Mouse (Mus musculus) ZHBTc4 (cell line): ENCODE data around the gene Olfr1361.

Experiments used
- DNase-seq: peaks from one replicate; pipeline ENCODE4 v3.0.0-alpha.2; 2011; ENCODE audit warnings: low read depth, low spot score

Gene Olfr1361

DNA sequence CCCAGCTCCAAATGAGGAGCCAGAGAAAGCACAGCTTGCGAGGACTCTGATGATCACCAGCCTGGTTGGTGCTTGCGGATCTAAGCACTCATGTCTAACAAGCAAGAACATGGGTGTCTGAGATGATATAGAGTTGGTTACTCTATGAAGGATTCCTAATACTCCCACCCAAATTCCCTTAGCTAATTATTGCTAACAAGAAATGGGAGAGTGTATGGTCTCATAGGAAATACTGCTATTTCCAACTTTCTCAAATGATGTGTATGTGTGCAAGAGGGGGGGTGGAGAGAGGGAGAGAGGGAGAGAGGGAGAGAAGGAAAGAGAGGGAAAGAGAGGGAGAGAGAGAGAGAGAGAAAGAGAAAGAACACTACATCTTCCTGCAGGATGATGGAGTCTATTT lies at the start of gene Olfr1361:
TSS of gene Olfr1361 (minus strand) at position 101 of the 400 bp plus-strand sequence.
- DNase-seq: no peak

DNA sequence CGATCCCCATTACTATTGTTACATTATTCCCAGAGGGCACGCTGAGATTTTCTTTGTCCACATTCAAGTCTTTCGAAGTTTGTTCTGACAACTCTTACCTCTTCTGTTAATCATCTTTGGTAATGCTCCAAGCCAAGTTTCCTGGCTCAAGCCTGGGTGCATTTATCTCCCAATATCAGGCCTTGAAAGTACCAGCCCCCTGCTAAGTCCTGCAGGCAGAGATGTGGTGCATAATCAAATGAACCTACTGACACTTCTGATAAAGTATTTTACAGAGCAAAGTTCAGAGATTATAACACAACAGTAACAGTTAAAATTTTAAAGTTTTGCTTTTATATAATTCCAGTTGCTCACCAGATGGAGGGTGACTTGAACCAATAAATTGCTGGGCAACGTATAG lies 48.5 kb upstream of the Olfr1361 start:
- DNase-seq: no peak

DNA sequence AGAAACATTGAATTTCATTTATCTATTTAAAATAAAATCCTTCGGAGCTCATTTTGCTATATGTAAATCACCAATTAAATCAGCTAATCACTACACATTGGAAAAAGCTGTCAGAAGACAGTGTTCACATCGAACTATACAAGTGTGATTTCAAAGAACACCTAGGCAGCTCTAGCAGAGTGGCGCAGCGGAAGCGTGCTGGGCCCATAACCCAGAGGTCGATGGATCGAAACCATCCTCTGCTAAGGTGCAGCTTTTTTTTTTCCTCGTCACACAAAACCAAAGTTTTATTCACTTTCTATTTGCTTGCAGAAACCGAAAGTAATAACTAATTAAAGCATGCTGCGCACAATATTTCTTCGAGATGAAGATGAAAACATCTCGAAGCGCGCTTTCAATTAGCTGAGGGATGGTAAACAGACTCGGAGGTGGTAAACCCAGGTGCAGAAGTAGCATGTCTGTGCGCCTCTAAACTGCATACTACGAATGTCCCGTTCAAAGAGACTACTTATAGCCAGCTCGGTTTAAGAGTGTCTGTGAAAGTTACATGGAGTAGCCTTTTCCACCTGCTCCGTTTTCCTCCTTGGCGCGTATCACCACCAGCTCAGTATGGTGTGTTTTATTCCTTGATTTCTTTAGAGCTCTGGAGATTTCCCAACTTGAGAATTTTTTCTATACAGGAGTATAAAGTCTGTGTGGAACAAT lies 47.8 kb upstream of the Olfr1361 start:
- DNase-seq: peak; percentile 74

DNA sequence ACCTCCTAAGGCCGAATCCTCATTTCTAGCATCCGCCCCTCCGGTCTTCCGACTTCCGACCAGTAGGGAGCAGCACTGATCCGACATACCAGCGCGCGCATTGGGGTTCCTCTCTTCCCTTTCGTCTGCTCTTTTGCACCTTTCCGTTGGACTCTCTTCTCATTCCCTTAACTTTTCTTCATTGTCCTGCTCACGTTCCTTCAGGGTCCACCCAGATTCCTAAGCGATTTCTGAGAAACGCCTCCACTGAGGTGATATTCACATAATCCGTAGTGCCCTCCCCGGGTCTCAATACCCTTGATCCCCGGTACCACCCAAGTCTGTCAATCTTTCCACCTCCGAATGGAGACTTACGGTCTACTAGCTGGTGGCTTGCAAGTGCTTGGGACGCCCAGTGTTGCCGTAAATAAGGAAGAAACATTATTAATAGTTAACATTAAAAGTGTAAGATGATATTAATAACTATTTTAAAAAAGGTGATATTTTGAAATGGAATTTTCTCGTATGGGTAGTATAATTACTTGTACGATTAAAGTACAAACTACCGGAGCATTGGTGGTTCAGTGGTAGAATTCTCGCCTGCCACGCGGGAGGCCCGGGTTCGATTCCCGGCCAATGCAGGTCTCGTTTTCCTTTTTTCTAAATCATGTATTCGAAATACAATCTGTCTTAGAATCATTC lies 47.0 kb upstream of the Olfr1361 start:
- peak; percentile 91 for DNase-seq

DNA sequence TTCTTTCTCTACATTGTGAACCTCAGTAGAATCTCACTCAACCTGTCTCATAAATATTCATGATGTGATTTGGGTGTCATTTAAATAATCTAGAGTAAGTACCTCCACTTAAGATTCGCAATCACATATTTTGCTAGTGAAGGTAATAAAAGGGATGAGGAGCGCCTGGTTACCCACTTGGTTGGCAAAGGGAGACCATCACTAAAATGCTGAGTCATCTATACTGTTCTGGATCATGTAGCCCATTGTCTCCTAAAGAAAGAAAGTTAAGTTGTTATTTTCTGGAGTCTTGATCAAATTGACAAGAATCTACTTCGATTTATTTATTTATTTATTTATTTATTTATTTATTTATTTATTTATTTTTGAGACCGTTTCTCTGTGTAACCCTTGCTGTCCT lies 43.5 kb upstream of the Olfr1361 start:
- no peak for DNase-seq

DNA sequence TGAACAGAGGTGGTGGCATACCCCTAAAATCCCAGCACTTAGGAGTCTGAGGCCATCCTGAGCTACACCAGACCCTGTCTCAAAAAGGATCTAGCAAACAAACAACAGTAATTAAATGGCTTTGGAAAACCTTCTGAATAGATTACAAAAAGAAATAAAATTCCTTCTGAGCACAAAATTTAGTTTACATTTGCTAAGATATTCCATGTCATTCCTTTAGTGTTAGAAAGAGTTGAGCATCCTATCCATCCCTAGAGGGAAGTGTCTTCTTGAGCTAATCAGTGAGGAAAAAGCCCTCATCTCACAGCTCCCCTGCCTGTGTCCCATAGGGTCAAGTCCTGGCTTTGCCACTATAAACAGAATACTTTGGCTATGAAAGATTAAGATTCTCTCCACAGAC lies 34.6 kb upstream of the Olfr1361 start, which contains the start of gene Olfr1359:
TSS of gene Olfr1359 (plus strand) at position 301 of the 400 bp plus-strand sequence.
- DNase-seq: no peak

DNA sequence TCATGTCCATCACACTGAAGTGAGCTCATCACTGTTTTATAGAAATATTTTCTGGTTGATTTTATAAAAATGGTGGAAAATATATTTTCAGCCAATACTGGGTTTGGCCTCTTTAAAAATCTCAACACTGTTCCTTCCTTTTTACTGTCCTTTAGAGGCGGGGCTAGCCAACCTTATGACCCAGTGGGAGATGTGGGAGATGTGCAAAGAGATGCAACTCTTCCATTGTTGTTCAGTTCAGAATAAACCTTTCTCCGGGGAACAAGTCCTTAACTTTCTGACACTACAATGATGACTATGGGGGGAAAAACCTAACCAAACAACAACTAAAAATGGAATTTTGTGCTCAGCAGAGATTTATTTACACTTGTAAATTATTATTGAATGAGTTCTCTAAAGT lies 14.1 kb upstream of the Olfr1361 start, which contains the start of gene Olfr1360:
TSS of gene Olfr1360 (minus strand) at position 101 of the 400 bp plus-strand sequence.
- no peak for DNase-seq

DNA sequence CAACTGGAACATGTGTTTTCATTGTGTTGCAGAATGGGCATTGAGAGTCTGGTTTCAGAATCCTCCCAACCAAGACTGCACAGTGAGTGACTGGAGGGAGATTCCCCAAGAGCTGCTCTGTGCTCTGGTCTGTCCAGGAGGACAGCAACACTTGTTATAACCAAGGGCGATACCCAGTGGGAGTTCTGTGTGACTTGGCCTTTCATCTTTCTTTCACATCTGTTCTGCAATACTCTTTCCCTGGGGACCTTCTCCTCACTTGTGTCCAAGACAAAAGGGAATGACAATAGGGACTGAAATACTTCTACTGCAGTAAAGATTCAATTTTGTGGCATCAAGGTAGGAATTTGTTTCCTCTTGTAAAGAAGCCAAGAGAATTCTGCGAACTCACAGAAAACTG lies 20.8 kb downstream of the Olfr1361 start, which contains the start of gene Olfr11:
TSS of gene Olfr11 (minus strand) at position 101 of the 400 bp plus-strand sequence.
- DNase-seq: peak; percentile 2

DNA sequence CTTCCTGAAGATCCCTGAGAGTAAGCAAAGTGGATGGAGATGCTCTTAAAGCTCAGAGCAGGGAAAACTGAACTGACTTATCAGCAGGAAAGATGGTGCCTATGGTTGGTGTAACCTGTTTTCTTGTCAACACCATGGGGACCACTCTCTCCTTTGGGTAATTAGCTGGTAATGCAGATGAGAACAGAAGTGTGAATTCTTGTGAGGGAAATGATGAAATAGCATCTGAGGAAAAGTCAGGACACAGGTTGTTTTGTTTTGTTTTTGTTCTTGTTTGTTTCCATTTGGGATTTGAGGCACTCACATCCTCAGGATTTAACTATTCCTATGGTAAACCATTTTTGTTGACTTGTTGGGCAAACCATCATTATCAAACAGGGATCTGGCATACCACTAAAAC lies 49.3 kb downstream of the Olfr1361 start, which contains the start of gene Olfr1362:
TSS of gene Olfr1362 (minus strand) at position 101 of the 400 bp plus-strand sequence.
- no peak for DNase-seq
